Mouse (Mus musculus) forebrain, embryonic 11.5 days (tissue): Measurements from ENCODE around the gene Psmb11. TPM values are rescaled to one million over a fixed set of nuclear protein-coding genes. Genes with fewer than 3 reads are reported as not detected.

ENCODE experiments used
- ATAC-seq: fragments of 200-750 bp; cut with Nextera tagmentation; replicated peaks from 2 replicates; pipeline ENCODE4 v1.8.0; 2017; ENCODE audit warnings: moderate TSS enrichment; ENCODE audit not compliant: low FRiP score
- DNase-seq: peaks from one replicate; pipeline ENCODE4 v3.0.0-alpha.2; 2017; ENCODE audit warnings: low spot score
- H3K27ac ChIP-seq: fragments of 300-500 bp; sonication (generic); 2 replicates; pipeline ENCODE4 v1.5.1; 2014; ENCODE audit warnings: low read depth, low read length
- H3K27me3 ChIP-seq: fragments of 300-500 bp; sonication (generic); 2 replicates; pipeline ENCODE4 v1.6.1; 2014; ENCODE audit warnings: mild to moderate bottlenecking, low read length, mixed read lengths; ENCODE audit not compliant: control insufficient read depth, insufficient read depth
- H3K36me3 ChIP-seq: fragments of 300-500 bp; sonication (generic); 2 replicates; pipeline ENCODE4 v1.6.1; 2014; ENCODE audit warnings: mild to moderate bottlenecking, low read length, moderate library complexity, mixed read lengths; ENCODE audit not compliant: control insufficient read depth, insufficient read depth
- H3K4me1 ChIP-seq: fragments of 300-500 bp; sonication (generic); replicated peaks from 2 replicates; pipeline ENCODE4 v1.6.1; 2014; ENCODE audit warnings: low read length, mixed read lengths; ENCODE audit not compliant: control insufficient read depth, insufficient read depth
- H3K4me2 ChIP-seq: fragments of 300-500 bp; sonication (generic); 2 replicates; pipeline ENCODE4 v1.6.1; 2014; ENCODE audit warnings: low read depth, mild to moderate bottlenecking, low read length, moderate library complexity, mixed read lengths; ENCODE audit not compliant: severe bottlenecking
- H3K4me3 ChIP-seq: fragments of 300-500 bp; sonication (generic); 2 replicates; pipeline ENCODE4 v1.5.1; 2014; ENCODE audit warnings: low read depth, low read length
- H3K9ac ChIP-seq: fragments of 300-500 bp; sonication (generic); 2 replicates; pipeline ENCODE4 v1.6.1; 2014; ENCODE audit warnings: low read length
- H3K9me3 ChIP-seq: fragments of 300-500 bp; sonication (generic); 2 replicates; pipeline ENCODE4 v1.6.1; 2016; ENCODE audit warnings: low read length, mixed read lengths; ENCODE audit not compliant: control insufficient read depth
- whole genome bisulfite sequencing: fragments of 180-500 bp; shearing (Covaris S2); extraction: QIAGEN DNeasy Blood & Tissue Kit; methylation state at CpG from one replicate; pipeline ENCODE4 v1.1.7; 2014; 5-methylcytosine and 5-hydroxymethylcytosine counted together
- polyA plus RNA-seq: library from polyadenylated mRNA; unstranded; fragments of >200 nt; fragmentation: Nextera tagmentation; extraction: Ambion mirVana; gene quantifications from 2 replicates; pipeline ENCODE4 v1.2.1, GENCODE M21; 2014

Psmb11 gene
- polyA plus RNA-seq, 1 experiment from 2014 or later: not detected

GRCm38 (mm10) chr14:54640121-54640520 lies 18.9 kb downstream of the Psmb11 start:
- Histone ChIP-seq H3K4me2 (peak overlapping the region; percentile 84), H3K27me3 (no peaks in the 10 kb centered on the region), H3K9me3 (no peaks in the 10 kb centered on the region), H3K36me3 (peaks cover 14% of the 10 kb centered on the region), H3K4me1 (peaks cover 7% of the 10 kb centered on the region), H3K4me3 (peak overlapping the region; percentile 69), H3K27ac (no peak overlapping the region), H3K9ac (peak overlapping the region; percentile 93)
- ATAC-seq (no peak), DNase-seq (no peak)
- WGBS: 26% methylated on average over 4 of the region's 4 CpGs

- no peaks in the 10 kb centered on the region for H3K9me3 ChIP-seq
- H3K27me3 ChIP-seq: no peaks in the 10 kb centered on the region
- peaks cover 7% of the 10 kb centered on the region for H3K4me1 ChIP-seq
- peak within 1 kb of the TSS; percentile 93 for H3K9ac ChIP-seq
- H3K36me3 ChIP-seq: peaks cover 21% of the 10 kb centered on the region
- peak within 1 kb of the TSS; percentile 84 for H3K4me2 ChIP-seq
- no peak for DNase-seq
- under 1% methylated on average over 27 of the region's 28 CpGs for WGBS
- H3K4me3 ChIP-seq: peak within 1 kb of the TSS; percentile 69
- H3K27ac ChIP-seq: peak within 1 kb of the TSS; percentile 79
- ATAC-seq: peak; percentile 26
These were observed 19.7 kb downstream of the Psmb11 start, which contains the start of gene Gm17606 for GRCm38 (mm10) chr14:54640946-54641304. Gene Gm17606, plus strand, starts transcription at chr14:54640952.

- ATAC-seq: peak; percentile 90
- peaks cover 24% of the 10 kb centered on the region for H3K36me3 ChIP-seq
These were observed 20.2 kb downstream of the Psmb11 start, which contains the start of gene Cdh24 for GRCm38 (mm10) chr14:54641305-54641969. Gene Cdh24, minus strand, starts transcription at chr14:54641364.

GRCm38 (mm10) chr14:54642224-54642944 lies 21.2 kb downstream of the Psmb11 start:
- DNase-seq (no peak), ATAC-seq (no peak)
- Histone ChIP-seq H3K4me2 (no peak overlapping the region), H3K9ac (no peak overlapping the region), H3K27me3 (no peaks in the 10 kb centered on the region), H3K4me3 (no peak overlapping the region), H3K4me1 (peaks cover 7% of the 10 kb centered on the region), H3K36me3 (peaks cover 26% of the 10 kb centered on the region), H3K9me3 (no peaks in the 10 kb centered on the region), H3K27ac (no peak overlapping the region)
- 80% methylated on average over 25 of the region's 25 CpGs for WGBS

More at GRCm38 (mm10) chr14:54641305-54641969, 20.2 kb downstream of the Psmb11 start, which contains the start of gene Cdh24:
- Histone ChIP-seq H3K27ac (peak within 1 kb of the TSS; percentile 79), H3K4me2 (peak within 1 kb of the TSS; percentile 84), H3K4me1 (peaks cover 7% of the 10 kb centered on the region), H3K9ac (peak within 1 kb of the TSS; percentile 93), H3K27me3 (no peaks in the 10 kb centered on the region), H3K4me3 (peak within 1 kb of the TSS; percentile 69), H3K9me3 (no peaks in the 10 kb centered on the region)
- under 1% methylated on average over 40 of the region's 52 CpGs for WGBS
- peak; percentile 96 for DNase-seq

- no peak overlapping the region for H3K4me2 ChIP-seq
- DNase-seq (no peak), ATAC-seq (no peak)
- 89% methylated on average over 2 of the region's 2 CpGs for WGBS
- peaks cover 29% of the 10 kb centered on the region for H3K36me3 ChIP-seq
- no peak overlapping the region for H3K9ac ChIP-seq
- no peak overlapping the region for H3K27ac ChIP-seq
- no peaks in the 10 kb centered on the region for H3K27me3 ChIP-seq
- H3K4me3 ChIP-seq: no peak overlapping the region
- H3K4me1 ChIP-seq: peaks cover 7% of the 10 kb centered on the region
- H3K9me3 ChIP-seq: no peaks in the 10 kb centered on the region
These were observed 21.8 kb downstream of the Psmb11 start for GRCm38 (mm10) chr14:54643011-54643410.

GRCm38 (mm10) chr14:54644294-54644693 lies 23.1 kb downstream of the Psmb11 start:
- WGBS: 96% methylated on average over 9 of the region's 9 CpGs
- H3K36me3 ChIP-seq: peaks cover 33% of the 10 kb centered on the region
- no peaks in the 10 kb centered on the region for H3K27me3 ChIP-seq

GRCm38 (mm10) chr14:54646455-54646854 lies 25.2 kb downstream of the Psmb11 start:
- no peaks in the 10 kb centered on the region; the same call in 1 of the 2 replicates for H3K4me1 ChIP-seq
- H3K9me3 ChIP-seq: no peaks in the 10 kb centered on the region
- no peak overlapping the region for H3K9ac ChIP-seq
- DNase-seq (no peak), ATAC-seq (no peak)
- no peak overlapping the region for H3K27ac ChIP-seq
- H3K4me3 ChIP-seq: no peak overlapping the region
- H3K4me2 ChIP-seq: no peak overlapping the region
- no peaks in the 10 kb centered on the region for H3K27me3 ChIP-seq
- WGBS: 95% methylated on average over 17 of the region's 17 CpGs
- peaks cover 44% of the 10 kb centered on the region for H3K36me3 ChIP-seq

More at GRCm38 (mm10) chr14:54644294-54644693, 23.1 kb downstream of the Psmb11 start:
- Histone ChIP-seq H3K9ac (no peak overlapping the region), H3K27ac (no peak overlapping the region), H3K9me3 (no peaks in the 10 kb centered on the region), H3K4me3 (no peak overlapping the region), H3K4me1 (peaks cover 7% of the 10 kb centered on the region), H3K4me2 (no peak overlapping the region)
- DNase-seq (no peak), ATAC-seq (no peak)

GRCm38 (mm10) chr14:54646898-54647636 lies 25.8 kb downstream of the Psmb11 start:
- Histone ChIP-seq H3K27ac (no peak overlapping the region), H3K27me3 (no peaks in the 10 kb centered on the region), H3K4me1 (peaks cover 2% of the 10 kb centered on the region; the same call in 1 of the 2 replicates), H3K36me3 (peaks cover 44% of the 10 kb centered on the region), H3K4me3 (no peak overlapping the region), H3K9ac (no peak overlapping the region), H3K4me2 (no peak overlapping the region), H3K9me3 (no peaks in the 10 kb centered on the region)
- ATAC-seq (no peak), DNase-seq (no peak)
- WGBS: 95% methylated on average over 8 of the region's 8 CpGs
